Mouse (Mus musculus) kidney, embryonic 15.5 days (tissue): ENCODE data around the gene Gopc. TPM values are rescaled to one million over a fixed set of nuclear protein-coding genes. Genes with fewer than 3 reads are reported as not detected.
"Not testable (repeated sequence)": the region's sequence is repeated elsewhere in the genome, so short reads cannot be mapped to it uniquely, and the experiment has no call there.

Source experiments
- ATAC-seq: fragments of 200-750 bp; cut with Nextera tagmentation; replicated peaks from 2 replicates; pipeline ENCODE4 v1.8.0; 2017; ENCODE audit warnings: moderate TSS enrichment; ENCODE audit not compliant: low FRiP score
- H3K27ac ChIP-seq: fragments of 300-500 bp; sonication (generic); 2 replicates; pipeline ENCODE4 v1.5.1; 2015; ENCODE audit warnings: mild to moderate bottlenecking, inconsistent platforms
- H3K27me3 ChIP-seq: fragments of 300-500 bp; sonication (generic); 2 replicates; pipeline ENCODE4 v1.6.1; 2015; ENCODE audit warnings: inconsistent platforms
- H3K36me3 ChIP-seq: fragments of 300-500 bp; sonication (generic); 2 replicates; pipeline ENCODE4 v1.6.1; 2015; ENCODE audit warnings: inconsistent platforms
- H3K4me1 ChIP-seq: fragments of 300-500 bp; sonication (generic); 2 replicates; pipeline ENCODE4 v1.6.1; 2015; ENCODE audit warnings: inconsistent platforms
- H3K4me2 ChIP-seq: fragments of 300-500 bp; sonication (generic); 2 replicates; pipeline ENCODE4 v1.6.1; 2015; ENCODE audit warnings: moderate library complexity, mild to moderate bottlenecking, inconsistent platforms
- H3K4me3 ChIP-seq: fragments of 300-500 bp; sonication (generic); replicated peaks from 2 replicates; pipeline ENCODE4 v1.5.1; 2015; ENCODE audit warnings: mild to moderate bottlenecking, inconsistent platforms
- H3K9ac ChIP-seq: fragments of 300-500 bp; sonication (generic); 2 replicates; pipeline ENCODE4 v1.6.1; 2015; ENCODE audit warnings: mild to moderate bottlenecking, inconsistent platforms
- H3K9me3 ChIP-seq: fragments of 300-500 bp; sonication (generic); replicated peaks from 2 replicates; pipeline ENCODE4 v1.6.1; 2016; ENCODE audit warnings: inconsistent platforms
- WGBS: fragments of 180-500 bp; shearing (Covaris S2); methylation state at CpG from one replicate; pipeline ENCODE4 v1.1.7; 2015; ENCODE audit warnings: mixed read lengths; 5-methylcytosine and 5-hydroxymethylcytosine counted together
- polyA plus RNA-seq: library from polyadenylated mRNA; unstranded; fragments of >200 nt; fragmentation: Nextera tagmentation; extraction: Ambion mirVana; gene quantifications from 2 replicates; pipeline ENCODE4 v1.2.1, GENCODE M21; 2015

The Gopc gene
- polyA plus RNA-seq, 1 experiment from 2014 or later, result 22.5 TPM

DNA sequence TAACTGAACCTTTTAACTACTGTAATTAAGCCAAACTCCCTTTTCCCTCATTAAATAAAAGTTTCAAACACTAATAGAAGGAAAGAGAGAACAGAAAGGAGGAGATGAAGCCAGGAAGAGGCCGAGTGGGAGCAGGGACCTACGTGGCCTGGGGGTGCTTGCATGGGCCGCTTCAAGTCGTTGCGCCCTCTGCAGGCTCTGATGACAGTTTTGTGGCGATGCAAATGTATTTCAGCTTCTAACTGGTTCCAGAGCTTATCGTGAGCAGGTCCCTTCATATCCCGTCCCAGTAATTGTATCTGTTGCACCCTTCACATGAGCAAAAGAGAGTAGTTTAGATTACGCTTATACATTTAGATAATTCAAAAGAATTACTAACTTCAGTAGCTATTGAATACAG is 28.7 kb downstream of the Gopc start:
- H3K9ac ChIP-seq, result no peak overlapping the region
- H3K4me1 ChIP-seq, result no peaks in the 10 kb centered on the region
- peaks cover 59% of the 10 kb centered on the region for H3K36me3 ChIP-seq
- no peaks in the 10 kb centered on the region for H3K27me3 ChIP-seq
- H3K9me3 ChIP-seq, result no peaks in the 10 kb centered on the region
- no peak overlapping the region for H3K27ac ChIP-seq
- no peak for ATAC-seq
- WGBS, result 79% methylated on average over 9 of the region's 9 CpGs
- H3K4me2 ChIP-seq, result no peak overlapping the region
- H3K4me3 ChIP-seq, result no peak overlapping the region

DNA sequence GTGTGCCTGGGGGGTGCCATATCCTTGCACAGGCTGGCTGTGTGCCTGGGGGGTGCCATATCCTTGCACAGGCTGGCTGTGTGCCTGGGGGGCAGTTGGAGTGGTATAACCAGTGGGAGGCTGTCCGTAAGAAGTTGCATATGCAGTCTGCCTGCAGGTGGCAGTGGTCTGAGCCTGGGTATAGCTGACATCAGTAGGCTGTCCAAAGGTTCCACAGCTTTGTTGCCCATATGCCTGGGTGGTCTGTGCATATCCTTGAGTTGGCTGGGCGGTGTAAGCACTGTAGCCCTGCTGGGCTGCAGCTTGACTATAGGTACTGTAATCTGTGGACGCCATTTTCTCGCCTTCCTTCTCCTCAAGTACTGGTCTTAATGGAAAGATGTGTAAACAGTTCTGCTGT is 38.6 kb downstream of the Gopc start:
- H3K9ac ChIP-seq, H3K4me1 ChIP-seq, ATAC-seq, H3K27me3 ChIP-seq, H3K4me2 ChIP-seq, H3K4me3 ChIP-seq, H3K27ac ChIP-seq, H3K9me3 ChIP-seq: not testable (repeated sequence)
- peaks cover 68% of the 10 kb centered on the region for H3K36me3 ChIP-seq
- WGBS, result 95% methylated on average over 4 of the region's 4 CpGs

DNA sequence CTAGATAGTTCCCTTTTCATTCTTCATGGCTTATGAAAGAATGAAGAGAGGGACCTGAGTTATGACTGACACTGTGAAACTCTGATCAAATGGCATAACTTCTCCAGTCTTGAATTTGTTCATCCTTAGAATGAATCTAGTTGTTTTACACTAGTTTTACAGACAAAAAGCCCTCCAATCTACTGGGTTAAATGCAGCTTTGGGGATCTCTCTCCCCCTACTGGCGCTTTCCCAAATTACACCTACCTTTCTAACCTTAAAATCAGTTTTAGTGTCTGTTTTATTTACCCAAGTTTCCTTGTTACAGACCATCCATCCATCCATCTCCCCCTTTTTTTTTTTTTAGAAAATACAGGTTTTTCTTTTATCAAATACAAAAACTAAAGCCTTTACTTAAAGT is 50.9 kb downstream of the Gopc start:
- Histone ChIP-seq H3K27me3 (no peaks in the 10 kb centered on the region), H3K27ac (no peak overlapping the region), H3K9ac (no peak overlapping the region), H3K4me2 (no peak overlapping the region), H3K9me3 (no peaks in the 10 kb centered on the region), H3K4me3 (no peak overlapping the region), H3K36me3 (peaks cover 6% of the 10 kb centered on the region; the same call in 1 of the 2 replicates), H3K4me1 (no peaks in the 10 kb centered on the region)
- WGBS, result 0% methylated on average over 1 of the region's 1 CpGs
- ATAC-seq, result no peak

DNA sequence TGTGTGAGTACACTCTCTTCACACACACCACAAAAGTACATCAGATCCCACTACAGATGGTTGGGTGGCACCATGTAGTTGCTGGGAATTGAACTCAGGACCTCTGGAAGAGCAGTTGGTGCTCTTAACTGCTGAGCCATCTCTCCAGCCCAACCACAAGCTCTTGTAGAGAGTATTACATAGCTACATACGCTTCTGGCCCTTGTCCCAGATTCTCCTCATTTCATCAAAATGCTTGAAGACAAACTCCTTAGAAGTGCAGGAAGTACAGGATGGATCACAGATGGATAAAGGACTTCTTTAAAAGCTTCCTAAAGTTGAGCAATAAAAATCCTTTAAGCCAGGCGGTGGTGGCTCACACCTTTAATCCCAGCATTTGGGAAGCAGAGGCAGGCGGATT is 60.0 kb downstream of the Gopc start:
- no peaks in the 10 kb centered on the region for H3K9me3 ChIP-seq
- no peak overlapping the region for H3K9ac ChIP-seq
- no peaks in the 10 kb centered on the region for H3K27me3 ChIP-seq
- no peak overlapping the region for H3K4me2 ChIP-seq
- H3K27ac ChIP-seq, result no peak overlapping the region
- no peaks in the 10 kb centered on the region for H3K4me1 ChIP-seq
- ATAC-seq, result no peak
- peaks cover 43% of the 10 kb centered on the region for H3K36me3 ChIP-seq
- 93% methylated on average over 3 of the region's 3 CpGs for WGBS
- H3K4me3 ChIP-seq, result no peak overlapping the region

DNA sequence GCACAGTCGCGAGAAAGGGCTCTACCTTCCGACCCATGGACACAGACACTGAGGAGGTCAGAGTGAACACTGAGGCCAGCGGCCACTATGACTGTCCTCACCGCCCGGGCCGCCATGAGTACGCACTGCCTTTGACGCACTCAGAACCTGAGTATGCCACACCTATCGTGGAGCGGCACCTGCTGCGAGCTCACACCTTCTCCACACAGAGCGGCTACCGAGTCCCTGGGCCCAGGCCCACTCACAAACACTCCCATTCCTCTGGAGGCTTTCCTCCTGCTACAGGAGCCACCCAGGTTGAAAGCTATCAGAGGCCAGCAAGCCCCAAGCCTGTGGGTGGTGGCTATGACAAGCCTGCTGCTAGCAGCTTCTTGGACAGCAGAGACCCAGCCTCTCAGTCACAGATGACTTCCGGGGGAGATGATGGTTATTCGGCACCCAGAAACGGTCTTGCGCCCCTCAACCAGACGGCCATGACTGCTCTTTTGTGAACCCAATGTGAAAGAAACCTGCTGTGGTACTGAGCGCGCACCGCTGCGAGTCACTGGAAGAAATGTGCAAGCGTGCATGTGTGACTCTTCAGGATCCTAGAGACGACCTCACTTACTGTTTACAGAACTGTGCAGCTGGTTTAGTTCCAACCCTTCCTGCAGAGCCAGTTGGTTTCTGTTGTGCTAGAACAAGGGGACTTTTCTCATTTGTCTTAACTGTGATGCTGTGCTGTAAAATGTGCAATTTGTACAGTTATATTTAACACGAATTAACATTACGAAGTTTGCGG is 62.2 kb downstream of the Gopc start:
- Histone ChIP-seq H3K27ac (no peak overlapping the region), H3K4me3 (no peak overlapping the region), H3K27me3 (no peaks in the 10 kb centered on the region), H3K9ac (no peak overlapping the region), H3K36me3 (peaks cover 63% of the 10 kb centered on the region), H3K4me1 (no peaks in the 10 kb centered on the region), H3K9me3 (no peaks in the 10 kb centered on the region), H3K4me2 (no peak overlapping the region)
- 89% methylated on average over 28 of the region's 28 CpGs for WGBS
- no peak for ATAC-seq

DNA sequence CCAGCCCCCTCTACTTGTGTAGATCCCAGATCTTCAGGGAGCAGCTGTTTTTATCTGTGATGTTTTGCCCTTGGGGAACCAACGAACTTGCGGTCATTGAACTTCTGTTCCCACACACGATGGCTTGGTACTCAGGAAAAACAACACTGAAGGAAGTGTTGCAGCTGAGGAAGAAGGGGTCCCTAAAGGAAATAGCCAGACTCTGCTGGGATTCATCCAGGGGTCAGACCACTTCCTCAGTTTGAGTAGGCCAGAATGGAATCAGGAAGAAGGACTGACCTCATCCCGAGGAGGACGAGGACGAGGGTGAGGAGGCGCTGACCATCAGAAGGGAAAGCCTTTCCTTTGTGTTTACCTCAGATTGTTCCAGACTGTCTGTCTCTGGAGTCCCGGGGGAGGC is 72.7 kb downstream of the Gopc start:
- H3K9ac ChIP-seq, result no peak overlapping the region

DNA sequence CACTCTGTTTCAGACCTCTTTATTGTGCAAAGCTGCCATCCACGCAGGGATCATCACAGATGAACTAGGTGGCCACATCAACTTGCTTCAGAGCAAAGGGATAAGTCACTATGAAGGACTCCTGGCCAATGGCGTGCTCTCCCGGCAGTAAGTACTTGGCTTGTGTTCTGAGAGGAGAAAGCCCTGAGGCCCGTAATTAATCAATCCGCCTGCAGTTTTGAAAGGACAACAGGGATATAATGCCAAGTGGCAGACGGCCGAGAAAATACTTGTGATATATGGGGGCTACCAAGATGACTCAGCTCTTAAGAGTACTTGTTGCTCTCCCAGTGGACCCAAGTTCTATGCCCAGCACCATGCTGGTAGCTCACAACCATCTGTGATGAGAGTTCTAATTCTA is 77.3 kb downstream of the Gopc start:
- Histone ChIP-seq H3K27me3 (no peaks in the 10 kb centered on the region), H3K9ac (no peak overlapping the region), H3K36me3 (peaks cover 24% of the 10 kb centered on the region)

More for the DNA sequence above, 72.7 kb downstream of the Gopc start:
- Histone ChIP-seq H3K36me3 (peaks cover 49% of the 10 kb centered on the region), H3K4me2 (no peak overlapping the region), H3K27me3 (no peaks in the 10 kb centered on the region), H3K4me3 (no peak overlapping the region), H3K4me1 (no peaks in the 10 kb centered on the region), H3K9me3 (no peaks in the 10 kb centered on the region), H3K27ac (peak overlapping the region; percentile 62; the same call in 1 of the 2 replicates)
- WGBS, result 53% methylated on average over 8 of the region's 8 CpGs
- ATAC-seq, result peak; percentile 67; the same call in 1 of the 2 replicates

DNA sequence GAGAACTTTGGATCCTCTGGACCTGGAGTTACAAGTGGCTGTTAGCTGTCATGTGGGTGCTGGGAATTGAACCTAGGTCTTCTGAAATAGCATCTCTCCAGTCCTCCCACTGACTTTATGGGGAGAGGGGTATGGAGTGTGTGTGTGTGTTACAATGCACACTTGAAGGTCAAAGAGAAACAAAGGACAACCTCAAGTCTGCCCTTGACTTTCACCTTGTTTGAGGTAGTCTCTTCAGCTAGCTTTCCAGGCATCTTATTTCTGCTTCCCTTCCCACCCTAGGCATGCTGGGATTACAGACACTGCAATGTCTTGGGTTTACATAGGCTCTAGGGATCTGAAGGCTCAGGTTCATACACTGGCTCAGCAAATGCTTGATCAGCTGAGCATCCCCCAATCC is 79.7 kb downstream of the Gopc start:
- Histone ChIP-seq H3K4me2 (no peak overlapping the region), H3K9me3 (no peaks in the 10 kb centered on the region), H3K27ac (no peak overlapping the region), H3K27me3 (no peaks in the 10 kb centered on the region), H3K36me3 (peaks cover 22% of the 10 kb centered on the region), H3K4me3 (no peak overlapping the region), H3K9ac (no peak overlapping the region), H3K4me1 (peaks cover 3% of the 10 kb centered on the region; the same call in 1 of the 2 replicates)
- no peak for ATAC-seq

More for the DNA sequence above, 77.3 kb downstream of the Gopc start:
- 67% methylated on average over 7 of the region's 7 CpGs for WGBS
- Histone ChIP-seq H3K4me1 (no peaks in the 10 kb centered on the region), H3K4me3 (no peak overlapping the region), H3K27ac (no peak overlapping the region), H3K4me2 (no peak overlapping the region), H3K9me3 (no peaks in the 10 kb centered on the region)
- no peak for ATAC-seq

DNA sequence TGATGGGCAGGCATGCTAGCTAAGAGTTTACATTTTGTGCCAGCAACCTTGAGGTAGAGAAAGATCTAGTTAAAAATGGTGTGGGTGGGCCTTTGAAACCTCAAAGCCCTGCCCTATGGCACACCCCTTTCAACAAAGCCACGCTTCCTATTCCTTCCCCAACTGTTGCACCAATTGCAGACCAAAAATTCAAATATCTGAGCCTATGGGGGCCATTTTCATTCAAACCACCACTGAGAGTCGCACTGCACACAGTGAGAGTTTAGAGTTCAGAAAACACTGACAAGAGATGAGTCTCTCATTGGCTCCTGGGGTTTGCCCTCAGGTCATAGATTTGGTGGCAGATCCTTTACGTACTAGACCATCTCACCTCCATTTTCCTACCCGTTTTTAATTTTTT is 80.2 kb downstream of the Gopc start:
- H3K36me3 ChIP-seq, result peaks cover 22% of the 10 kb centered on the region
- H3K4me1 ChIP-seq, result peaks cover 3% of the 10 kb centered on the region; the same call in 1 of the 2 replicates
- H3K9me3 ChIP-seq, result no peaks in the 10 kb centered on the region
- WGBS, result 95% methylated on average over 4 of the region's 4 CpGs
- ATAC-seq, result no peak
- no peaks in the 10 kb centered on the region for H3K27me3 ChIP-seq
- no peak overlapping the region for H3K4me3 ChIP-seq
- no peak overlapping the region for H3K9ac ChIP-seq
- H3K27ac ChIP-seq, result no peak overlapping the region
- no peak overlapping the region for H3K4me2 ChIP-seq

DNA sequence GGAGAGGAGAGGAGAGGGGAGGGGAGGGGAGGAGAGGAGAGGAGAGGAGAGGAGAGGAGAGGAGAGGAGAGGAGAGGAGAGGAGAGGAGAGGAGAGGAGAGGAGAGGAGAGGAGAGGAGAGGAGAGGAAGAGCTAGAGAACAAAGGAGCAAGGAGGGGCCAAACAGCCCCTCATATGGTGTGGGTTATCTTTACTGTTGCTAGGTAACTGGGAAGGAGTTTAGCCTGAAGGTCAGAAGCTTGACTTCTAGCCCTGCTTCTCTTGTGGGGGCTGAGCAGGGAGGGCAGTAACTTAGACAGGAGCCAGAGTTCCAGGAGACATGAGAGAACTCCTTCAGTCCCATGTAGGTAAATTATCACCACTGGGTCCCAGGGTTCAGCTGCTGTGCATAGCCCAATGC is 83.4 kb downstream of the Gopc start:
- H3K4me2 ChIP-seq, H3K4me3 ChIP-seq, H3K36me3 ChIP-seq, H3K4me1 ChIP-seq, H3K9me3 ChIP-seq, ATAC-seq, H3K27me3 ChIP-seq, H3K27ac ChIP-seq, H3K9ac ChIP-seq: not testable (repeated sequence)

DNA sequence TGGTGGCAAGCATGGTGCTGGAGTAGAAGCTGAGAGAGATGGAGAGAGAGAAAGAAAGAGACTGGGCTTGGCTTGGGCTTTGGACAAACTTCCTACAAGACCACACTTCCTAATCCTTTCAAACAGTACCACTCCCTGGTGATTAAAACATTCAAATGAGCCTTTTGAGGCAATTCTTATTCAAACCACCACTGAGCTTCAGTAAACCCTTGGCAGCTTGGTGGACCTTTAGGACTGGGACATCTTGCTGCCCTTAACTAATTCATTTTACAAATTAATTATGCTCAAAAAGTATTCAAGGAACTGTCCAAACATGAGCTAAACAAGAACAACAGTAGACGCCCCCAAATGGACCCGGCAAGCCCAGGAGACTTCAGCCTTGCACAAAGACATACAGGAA is 86.0 kb downstream of the Gopc start:
- WGBS, result 96% methylated on average over 2 of the region's 2 CpGs

DNA sequence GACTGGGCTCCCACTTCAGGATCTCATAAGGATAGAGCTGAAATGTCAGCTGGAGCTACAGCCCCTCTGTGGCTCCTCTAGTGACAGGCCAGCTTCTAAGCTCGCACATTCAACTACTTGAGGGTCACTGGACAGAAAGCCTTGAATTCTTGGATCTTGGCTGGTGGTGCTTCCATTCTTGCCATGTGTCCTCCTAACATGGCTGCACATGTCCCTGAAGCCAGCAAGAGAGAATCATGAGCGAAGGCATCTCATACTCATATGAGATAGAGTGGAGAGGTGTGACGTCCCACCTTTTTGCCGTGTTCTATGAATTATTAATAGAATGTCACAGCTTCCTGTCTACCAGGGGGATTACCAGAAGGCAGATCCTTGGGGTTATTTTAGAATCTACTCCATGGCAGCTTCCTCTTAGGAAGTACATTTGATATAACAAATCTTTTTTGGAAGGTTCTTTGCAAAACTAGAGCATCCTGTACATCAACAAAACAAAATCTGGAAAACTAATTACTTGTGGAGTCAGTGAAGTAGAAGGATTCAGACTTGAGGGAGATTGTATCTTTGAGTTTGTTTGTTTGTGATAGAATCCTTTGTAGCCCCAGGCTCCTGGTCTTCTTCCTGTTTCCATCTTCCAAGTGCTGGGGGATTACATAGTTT is 87.9 kb downstream of the Gopc start:
- H3K4me1 ChIP-seq, result peaks cover 3% of the 10 kb centered on the region; the same call in 1 of the 2 replicates
- no peaks in the 10 kb centered on the region for H3K9me3 ChIP-seq
- H3K9ac ChIP-seq, result no peak overlapping the region
- WGBS, result 86% methylated on average over 4 of the region's 4 CpGs
- H3K4me2 ChIP-seq, result no peak overlapping the region
- H3K27ac ChIP-seq, result no peak overlapping the region
- peaks cover 7% of the 10 kb centered on the region; the same call in 1 of the 2 replicates for H3K36me3 ChIP-seq
- H3K4me3 ChIP-seq, result no peak overlapping the region
- no peaks in the 10 kb centered on the region for H3K27me3 ChIP-seq
- ATAC-seq, result no peak

More for the DNA sequence above, 86.0 kb downstream of the Gopc start:
- H3K27ac ChIP-seq, result no peak overlapping the region
- H3K9ac ChIP-seq, result no peak overlapping the region
- no peak overlapping the region for H3K4me3 ChIP-seq
- no peaks in the 10 kb centered on the region for H3K9me3 ChIP-seq
- H3K36me3 ChIP-seq, result peaks cover 7% of the 10 kb centered on the region; the same call in 1 of the 2 replicates
- peaks cover 3% of the 10 kb centered on the region; the same call in 1 of the 2 replicates for H3K4me1 ChIP-seq
- ATAC-seq, result no peak
- H3K4me2 ChIP-seq, result no peak overlapping the region
- no peaks in the 10 kb centered on the region for H3K27me3 ChIP-seq
